Mouse (Mus musculus) induced T-regulatory cell, adult 2 months (primary cell): ENCODE data around the gene Spem1.

Experiments
- DNase-seq: peaks from one replicate; pipeline ENCODE4 v3.0.0-alpha.2; 2012; ENCODE audit warnings: low read depth

Gene Spem1

DNA sequence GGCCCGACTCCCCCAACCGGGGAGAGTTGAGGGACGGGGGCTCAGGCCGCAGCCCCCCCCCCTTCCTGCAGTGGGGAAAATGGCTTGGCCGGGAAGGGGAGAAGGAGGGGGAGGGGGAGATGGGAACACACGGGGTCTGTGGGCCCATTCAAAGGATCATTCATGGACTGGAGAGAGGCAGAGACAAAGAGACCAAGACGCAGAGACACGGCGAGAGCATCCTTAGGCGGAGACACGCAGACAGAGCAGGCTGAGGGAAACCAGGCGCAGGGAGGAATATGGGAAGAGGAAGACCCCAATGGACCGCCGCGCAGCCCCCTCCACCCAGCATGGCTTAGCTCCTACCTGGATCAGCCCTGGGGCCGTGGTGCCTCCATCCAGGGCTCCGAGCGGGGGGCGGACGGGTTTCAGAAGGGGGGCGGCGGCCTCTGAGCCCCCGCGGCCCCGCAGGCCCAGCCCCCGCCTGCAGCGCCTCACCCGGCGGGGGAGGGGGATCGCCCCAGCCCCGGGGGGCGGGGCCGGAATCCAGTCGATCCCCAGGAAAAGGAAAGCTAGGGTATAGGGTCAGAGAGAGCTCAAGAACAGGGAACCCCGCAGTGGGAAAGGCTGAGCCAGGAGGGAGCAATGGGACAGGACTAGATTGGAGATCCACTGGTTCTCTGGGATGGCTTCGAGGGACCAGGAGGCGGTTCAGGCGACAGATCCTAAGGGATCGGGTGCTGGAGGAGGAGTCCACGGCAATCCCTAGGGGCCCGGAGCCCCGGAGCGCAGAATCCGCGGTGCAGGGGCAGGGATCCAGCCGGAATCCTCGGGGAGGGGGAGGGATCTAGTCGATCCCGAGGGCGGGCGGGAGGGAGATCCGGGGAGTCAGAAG is 15.0 kb upstream of the Spem1 start:
- DNase-seq: peak; percentile 55

DNA sequence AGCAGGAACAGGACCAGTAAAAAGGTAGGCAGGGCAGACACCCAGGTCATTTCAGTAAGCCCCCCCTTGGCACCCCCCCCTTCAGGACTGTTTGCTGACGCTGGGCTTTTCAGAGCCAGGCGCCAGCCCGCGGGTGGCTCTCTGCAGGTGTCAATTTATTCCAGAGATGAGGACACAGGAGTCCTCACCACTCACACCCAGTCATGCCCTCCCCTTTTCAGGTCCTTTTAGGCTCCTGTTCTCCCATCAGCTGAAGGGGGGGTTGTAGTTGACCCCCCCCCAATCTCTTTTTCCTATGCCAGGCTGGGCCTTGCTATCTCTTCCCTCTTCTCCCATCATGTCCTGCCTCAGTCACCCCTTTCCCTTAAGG is 14.0 kb upstream of the Spem1 start:
- DNase-seq: peak; percentile 40

DNA sequence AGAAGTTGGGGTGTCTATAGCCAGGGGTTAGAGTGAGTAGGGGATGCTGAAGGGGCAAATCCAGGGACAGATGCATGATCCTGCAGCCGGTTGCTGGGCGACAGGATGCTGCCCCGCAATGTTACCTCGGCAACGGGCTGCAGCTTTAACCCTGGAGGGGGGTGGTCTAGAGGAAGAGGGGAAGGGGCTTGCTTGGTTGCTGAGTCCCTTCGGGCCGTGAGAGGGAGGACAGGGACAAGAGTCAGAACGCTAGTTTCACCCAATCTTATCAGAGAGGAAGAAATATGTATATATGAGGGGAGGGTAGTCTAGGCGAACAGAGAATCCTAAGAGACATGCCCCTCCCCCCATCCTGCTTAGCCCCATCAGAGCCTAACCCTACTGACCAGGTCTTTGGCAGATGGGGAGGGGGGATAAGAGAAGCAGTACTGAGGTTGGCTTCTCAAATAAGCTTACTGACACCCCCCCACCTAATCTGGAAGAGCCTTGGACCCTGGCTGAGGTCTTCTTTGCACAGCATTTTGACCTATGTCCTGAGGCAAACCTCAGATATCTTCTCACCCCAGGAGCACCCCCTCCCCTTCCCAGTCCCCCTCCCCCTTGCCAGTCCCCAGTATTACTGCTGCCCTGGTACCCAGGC is 13.5 kb upstream of the Spem1 start:
- peak; percentile 35 for DNase-seq

DNA sequence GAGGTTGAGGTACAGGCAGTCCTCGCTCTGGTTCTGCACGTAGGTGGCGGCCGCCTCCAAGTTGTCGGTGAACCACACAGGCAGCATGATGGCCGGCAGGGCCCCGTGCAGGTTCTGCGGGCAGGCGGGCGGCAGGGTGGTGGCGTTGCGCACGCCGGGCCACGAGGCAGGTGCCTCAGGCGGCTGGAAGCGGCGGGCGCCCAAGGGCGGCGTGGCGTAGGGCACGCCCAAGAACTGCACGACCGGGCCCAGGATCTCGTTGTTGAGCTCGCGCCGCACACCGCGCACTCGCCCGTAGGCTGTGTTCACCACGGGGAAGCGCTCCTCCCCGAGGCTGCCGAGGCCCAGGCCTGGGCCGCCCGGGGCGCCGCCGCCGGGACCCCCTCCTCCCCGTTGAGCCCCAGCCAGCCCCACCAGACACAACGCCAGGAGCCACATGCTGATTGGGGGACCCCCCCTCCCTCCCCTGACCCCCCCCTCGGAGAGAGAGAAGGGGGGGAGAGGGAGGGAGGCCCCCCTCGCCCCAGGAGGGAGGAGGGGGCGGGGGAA is 12.1 kb upstream of the Spem1 start:
- peak; percentile 71 for DNase-seq

DNA sequence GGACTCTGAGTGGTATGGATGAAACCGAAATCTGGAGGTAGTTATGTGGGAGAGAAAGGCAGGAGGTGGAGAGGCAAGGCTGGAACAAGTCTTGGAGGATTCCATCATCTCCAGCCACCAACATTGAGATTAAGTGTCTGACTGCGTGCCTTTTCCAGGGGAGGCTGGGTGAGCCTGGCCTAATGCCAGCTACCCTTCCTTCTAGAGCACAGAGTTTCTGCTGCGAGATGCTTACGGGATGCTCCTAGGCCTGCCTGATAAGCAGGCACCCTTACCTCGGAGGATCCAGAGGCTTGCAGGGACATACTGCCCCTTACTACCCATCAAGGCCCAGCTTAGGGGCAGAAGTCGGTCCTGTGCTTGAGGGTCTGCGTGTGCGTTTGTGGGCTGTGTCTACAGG is 11.6 kb upstream of the Spem1 start:
- DNase-seq: no peak

DNA sequence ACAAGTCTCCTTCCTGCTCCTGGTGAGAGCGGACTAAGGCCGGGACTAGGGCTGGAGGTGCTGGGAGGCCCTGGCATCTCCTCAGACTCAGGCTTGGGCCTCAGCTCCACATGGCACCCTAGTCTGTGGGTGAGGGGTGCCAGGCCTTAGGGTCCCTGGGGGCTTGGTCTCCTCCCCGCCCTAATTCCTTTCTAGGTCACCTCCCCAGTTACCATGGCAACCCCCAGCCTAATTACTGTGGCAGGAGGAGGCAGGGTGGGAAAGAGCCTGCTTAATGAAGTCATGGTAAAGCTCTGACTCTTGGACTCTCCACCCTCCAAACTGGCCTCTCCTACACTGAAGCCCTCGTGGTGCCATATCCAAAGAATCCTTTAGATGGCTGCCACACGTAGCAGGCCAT is 6.9 kb upstream of the Spem1 start:
- DNase-seq: no peak

DNA sequence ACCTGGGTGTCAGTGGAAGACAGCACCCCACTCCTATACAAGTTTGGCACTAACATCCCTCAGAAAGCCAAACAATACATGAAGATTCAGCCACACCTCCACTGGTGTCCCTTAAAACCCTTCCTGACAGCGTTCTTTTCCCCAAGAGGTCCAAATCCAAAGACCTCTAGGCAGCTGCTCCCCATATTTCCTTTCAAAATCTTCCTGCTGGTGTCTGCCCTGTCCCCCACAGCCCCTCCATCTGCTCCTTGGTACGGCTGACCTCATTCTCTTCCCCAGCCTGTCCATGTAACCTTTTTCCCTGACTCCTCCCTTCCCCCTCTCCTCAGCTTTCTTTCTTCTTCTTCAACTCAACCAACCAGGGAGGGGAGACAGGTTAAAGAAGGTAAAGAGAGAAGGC is 1.5 kb upstream of the Spem1 start:
- DNase-seq: no peak

DNA sequence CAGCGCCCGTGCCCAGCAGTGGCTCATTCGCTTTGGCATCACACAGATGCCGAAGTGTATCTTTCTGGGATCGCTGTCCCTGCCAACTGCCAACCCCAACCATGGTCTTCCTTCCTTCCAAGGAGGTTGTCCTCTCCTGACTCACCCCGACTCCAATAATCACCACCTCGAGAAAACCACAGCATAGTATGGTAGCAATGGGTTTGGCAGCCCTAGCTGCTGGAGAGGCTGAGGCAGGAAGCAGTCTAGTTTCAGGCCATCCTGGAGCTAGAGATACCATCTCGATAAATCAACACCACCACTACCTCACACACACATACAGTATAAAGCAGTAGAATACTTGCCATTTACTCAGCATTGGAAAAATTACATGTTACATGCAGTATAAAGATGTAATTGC is 3.1 kb downstream of the Spem1 start:
- DNase-seq: no peak

DNA sequence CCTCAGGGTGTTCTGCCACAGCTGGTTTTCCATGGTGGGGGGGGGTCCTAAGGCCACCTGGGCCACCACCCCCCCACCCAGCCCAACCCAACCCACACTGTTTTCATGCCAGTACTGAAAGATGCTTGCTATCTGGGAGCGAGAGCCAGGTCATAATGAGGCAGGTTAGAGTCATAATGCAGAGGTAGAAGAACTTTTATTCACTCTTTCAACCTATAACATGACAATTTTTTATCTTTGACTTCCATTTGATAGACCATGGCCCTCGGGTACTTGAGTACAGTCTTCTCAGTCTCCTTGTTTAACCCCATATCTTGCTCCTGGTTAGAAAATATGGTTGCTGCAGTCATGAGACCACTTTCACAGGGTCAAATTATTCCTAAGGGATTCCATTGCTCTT is 3.6 kb downstream of the Spem1 start, which contains the start of gene Spem2:
Gene Spem2, minus strand, starts transcription at position 101 of the 400 bp plus-strand sequence.
- no peak for DNase-seq

DNA sequence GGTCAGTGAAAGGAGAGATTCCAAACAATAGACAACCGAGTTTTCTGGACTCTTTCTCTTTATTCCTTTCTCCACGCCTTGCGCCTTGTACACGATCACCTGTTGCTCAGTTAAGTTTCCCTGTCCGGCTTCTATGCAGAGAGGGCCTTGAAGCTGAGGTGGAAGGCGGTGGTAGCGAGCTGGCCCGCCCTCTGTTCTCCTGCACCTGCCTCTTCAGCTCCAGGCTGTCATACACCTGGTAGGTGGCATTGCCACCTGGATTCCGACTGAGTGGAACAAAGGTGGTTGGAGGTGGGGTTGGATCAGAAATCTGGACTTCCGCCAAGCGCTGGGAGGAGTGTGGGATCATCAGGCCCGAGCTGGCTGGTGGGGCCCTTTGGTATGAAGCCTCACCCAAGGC is 5.5 kb downstream of the Spem1 start:
- DNase-seq: no peak

DNA sequence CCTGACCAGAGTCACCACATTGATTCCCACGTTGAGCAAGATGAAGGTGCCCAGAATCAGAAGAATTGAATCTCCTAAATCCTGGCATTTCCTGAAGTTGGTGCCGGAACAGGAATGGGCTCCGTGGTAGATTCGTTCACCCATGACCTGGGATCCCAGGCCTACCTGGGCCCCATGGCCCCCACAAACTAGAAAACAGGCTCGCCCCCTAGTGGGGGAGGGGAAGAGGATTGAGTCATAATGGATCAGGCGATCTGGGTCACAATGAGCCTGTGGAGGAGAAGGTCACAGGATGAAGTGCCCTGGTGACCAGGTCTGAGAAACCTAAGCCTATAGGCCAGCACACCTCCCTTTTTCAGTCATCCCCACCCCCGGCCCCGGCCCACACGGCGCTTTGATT is 6.8 kb downstream of the Spem1 start, which contains the start of gene Gm39566:
Gene Gm39566, minus strand, starts transcription at position 144 of the 400 bp plus-strand sequence.
- no peak for DNase-seq

DNA sequence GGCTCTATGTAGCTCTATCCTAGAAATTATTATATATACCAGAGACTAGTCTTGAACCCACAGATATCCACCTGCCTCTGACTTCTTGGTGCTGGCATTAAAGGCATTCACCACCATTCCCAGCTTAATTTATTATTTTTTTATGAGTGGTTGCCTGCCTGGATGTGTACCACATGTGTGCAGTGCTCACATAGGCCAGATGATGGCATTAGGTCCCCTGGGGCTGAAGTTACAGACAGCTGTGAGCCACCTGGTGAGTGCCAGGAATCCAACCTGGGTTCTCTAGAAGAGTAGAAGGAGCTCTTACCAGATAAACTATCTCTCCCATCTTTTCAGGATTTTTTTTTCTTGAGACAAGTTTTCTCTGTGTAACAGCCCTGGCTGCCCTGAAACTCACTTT is 11.7 kb downstream of the Spem1 start:
- no peak for DNase-seq

DNA sequence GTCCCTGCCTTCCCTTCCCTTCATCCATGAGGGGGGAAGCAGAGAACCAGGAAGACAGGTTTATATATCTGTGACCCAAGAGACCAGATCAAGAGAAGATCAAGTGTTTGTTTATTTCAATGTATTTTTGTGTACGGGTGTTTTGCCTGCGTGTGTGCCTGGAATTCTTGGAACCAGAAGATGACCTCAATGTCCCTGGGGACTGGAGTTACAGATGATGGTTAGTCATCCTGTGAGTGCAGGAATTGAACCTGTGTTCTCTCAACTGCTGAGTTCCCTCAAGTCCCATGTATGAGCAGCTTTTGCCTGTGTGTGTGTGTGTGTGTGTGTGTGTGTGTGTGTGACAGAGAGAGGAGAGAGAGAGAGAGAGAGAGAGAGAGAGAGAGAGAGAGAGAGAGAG is 14.3 kb downstream of the Spem1 start:
- no peak for DNase-seq

DNA sequence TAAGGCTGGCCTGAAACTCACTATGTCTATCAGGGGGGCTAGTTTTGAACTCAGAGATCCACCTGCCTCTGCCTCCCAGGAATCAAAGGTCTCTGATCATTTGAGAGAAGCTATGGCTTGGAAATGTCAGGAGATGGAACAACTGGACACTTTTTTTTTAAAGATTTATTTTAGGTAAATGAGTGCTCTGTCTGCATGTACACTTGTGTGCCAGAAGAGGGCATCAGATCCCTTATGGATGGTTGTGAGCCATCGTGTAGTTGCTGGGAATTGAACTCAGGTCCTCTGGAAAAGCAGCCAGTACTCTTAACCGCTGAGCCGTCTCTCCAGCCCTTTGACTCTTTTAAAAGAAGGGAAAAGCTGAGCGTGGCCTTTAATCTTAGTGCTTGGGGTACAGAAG is 15.6 kb downstream of the Spem1 start:
- DNase-seq: peak; percentile 24

DNA sequence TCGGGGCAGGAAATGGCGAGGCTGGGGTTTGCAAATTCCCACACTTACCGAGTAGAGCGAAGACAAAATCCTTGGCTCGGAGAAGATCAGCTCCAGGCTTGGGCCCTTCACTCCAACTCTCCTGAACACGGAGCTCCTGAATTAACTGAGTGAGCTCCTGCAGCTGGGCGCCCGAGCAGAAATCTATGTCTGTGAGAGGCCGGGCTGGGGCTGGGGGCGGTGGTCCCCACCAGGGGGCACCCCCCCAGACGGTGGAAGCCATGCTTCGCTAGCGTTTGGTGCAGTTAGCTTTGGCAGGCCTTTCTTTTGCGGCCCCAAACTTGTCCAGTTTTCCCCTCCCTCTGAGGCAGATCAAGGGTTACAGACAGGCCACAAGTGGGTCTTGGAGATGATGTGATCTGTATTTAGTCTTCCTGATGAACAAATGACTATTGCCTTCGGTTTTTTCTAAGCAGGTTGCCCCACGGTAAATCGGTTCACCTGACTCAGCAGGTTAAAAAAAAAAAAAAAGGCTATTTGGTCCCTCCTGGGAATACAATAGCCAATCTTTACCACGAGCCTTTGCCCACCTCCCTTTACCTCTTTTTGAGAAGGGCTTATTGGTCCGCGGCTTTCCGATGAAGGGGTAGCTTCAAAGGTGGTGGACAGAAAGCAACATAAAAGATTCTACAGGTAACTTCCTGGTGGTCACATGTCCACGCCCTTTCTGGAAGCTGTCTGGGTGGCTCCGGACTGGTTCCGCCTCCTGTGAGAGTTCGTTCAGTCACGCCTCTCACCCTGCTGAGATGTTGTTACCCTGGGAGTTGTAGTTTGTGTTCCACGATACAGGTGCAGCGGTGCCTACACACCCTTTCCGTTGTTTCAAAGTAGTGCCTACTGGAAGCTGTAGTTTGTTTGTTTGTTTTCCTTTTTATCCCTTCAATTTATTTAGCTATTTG is 16.7 kb downstream of the Spem1 start, which contains the start of gene Tmem102:
Gene Tmem102, minus strand, starts transcription at position 653 of the 938 bp plus-strand sequence.
- no peak for DNase-seq

DNA sequence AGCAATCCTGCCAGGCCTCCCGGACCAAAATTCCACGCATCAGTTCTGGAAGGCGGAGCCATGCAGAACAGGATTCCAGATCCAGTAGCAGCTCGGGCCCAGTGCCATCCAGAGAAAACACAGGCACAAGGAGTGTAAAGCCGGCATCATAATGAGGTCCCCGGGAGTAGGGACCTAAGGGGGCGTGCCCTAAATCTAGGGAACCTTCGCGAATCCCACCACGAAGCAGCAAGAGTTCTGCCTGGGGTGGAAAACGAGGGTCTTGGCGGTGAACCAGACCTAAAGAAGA is 17.4 kb downstream of the Spem1 start:
- DNase-seq: no peak

DNA sequence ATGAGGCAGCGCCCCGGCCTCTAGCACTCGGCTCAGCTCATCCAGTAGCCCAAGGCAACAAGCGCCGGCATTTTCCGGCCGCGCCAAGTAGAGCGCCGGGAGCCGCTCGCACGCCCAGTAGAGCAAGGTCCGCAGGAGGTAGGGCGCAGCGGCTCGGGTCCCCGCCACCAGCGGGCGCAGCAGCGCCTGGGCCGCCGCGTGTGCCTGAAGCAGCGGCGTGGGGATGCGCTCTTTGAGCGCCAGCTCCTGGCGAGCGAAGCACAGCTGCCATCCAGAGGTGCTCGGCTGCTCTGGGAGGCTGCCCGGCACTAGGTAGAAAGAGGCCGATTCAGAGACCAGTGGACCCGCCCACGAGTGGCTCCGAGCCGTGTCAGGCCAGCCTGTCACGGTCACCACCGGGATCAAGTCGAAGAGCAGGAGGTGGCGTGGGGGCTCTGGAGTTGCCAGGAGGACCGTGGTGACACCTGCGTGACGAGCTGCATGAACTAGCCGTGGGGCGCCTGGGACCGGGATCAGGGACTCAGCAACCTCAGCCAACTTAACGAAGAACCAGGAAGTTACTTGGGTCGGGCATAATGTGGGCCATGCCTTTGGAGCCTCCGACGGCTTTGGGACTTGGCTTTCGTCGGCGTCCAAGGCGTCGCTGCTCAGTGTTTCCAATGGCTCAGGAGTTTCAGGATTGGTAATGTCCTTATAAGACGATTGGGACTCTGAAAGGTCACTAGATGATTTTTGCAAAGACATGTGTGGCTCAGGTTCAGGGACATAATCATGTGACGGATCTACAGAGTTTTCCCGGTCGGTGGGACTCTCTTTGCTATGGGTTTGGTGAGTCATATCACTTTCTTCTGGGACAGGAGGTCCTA is 18.0 kb downstream of the Spem1 start:
- peak; percentile 79 for DNase-seq

DNA sequence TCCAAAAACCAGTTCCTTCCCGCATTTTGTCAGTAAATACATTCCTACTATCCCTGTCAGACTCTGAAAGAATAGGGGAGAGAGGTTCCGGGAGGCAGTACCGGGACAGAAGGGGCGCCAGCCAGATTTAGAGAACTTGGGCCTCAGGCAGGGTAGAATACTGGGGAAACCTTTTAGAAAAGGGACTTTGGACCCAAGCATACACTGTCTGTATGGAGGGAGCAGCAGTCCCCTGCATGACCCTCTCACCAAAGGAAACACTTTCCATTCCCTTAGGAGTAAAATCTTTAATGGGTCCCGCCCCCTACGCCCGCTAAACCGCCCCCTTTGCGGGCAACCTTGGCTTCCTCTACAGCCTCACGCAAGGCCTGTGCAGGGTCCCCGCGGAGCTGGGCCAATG is 18.7 kb downstream of the Spem1 start:
- DNase-seq: no peak

DNA sequence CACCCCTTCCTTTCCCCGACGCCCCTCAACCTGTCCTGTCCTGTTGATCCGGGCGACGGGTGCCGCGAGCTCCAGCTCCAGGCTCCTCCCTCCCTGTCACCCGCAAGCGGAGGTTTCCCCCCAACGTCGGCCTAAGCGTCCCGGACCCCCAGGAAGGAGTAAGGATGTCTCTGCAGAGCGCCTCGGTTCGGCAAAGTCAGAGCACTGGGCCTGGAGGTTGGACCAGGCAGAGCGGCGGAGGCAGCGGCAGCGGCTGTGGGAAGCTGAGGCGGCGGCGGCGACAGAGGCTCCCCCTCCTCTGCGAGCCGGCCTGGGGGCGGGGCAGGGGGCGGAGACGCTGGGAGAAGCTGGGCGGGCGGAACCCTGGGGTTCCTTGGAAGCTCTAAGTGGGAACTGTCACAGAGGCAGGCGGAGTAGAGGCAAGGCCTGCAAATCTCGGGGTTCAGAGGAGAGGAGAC is 19.3 kb downstream of the Spem1 start:
- DNase-seq: peak; percentile 77

DNA sequence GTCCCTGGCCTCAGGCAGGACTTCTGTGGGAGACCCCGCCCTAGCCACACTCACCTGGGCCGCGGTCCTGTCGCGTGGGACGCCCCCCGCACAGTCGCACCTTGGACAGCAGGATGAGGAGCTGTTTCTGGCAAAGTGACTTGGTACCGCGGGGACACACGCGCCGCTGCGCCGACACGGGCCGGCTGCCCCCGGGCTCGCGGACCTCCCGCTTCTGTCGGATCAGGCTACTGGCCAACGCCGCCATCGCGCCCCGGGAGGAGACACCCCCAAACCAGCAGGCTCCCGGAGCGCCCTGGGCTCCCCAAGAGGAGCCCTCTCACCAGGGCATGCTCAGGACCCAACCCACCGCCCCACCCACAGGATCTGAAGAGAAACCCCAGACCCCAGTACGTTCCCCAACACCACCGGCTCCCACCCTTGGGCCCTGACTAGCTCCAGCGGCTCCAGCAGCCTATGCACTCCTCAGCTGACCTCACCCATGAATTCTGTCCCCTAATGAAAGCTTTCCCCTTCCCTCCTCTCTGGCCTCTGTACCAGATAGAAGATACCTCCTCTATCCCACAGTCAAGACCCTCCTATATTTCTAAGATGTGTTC is 20.5 kb downstream of the Spem1 start, which contains the start of gene Fgf11:
Gene Fgf11, minus strand, starts transcription at position 479 of the 599 bp plus-strand sequence.
- peak; percentile 36 for DNase-seq
